Mouse (Mus musculus) gastrocnemius, postnatal 14 days (tissue): Measurements from ENCODE around the gene Tmem91. TPM values are rescaled to one million over a fixed set of nuclear protein-coding genes. Genes with fewer than 3 reads are reported as not detected.

ENCODE experiments used
- DNase-seq: peaks from one replicate; pipeline ENCODE4 v3.0.0; 2021; ENCODE audit warnings: mixed read lengths
- intact Hi-C: fragments of 180-260 bp; cut with DNase I; formaldehyde crosslinking; loops from one replicate; pipeline ENCODE4 v1.15.1; 2025; ENCODE audit warnings: low total_unique reads
- total RNA-seq, 2 experiments: library from RNA; stranded (reverse); gene quantifications; 2 replicates each; pipeline ENCODE4 v1.2.3; 2021

Gene Tmem91
- total RNA-seq, 2 experiments from 2014 or later: 0.35 TPM; not detected in 1

GRCm38 (mm10) chr7:25703793-25704494 is 29.0 kb upstream of the Tmem91 start:
- intact Hi-C loops: no loop called here
- DNase-seq: peak; percentile 7

- intact Hi-C loops: no loop called here
- DNase-seq: no peak
These were observed 27.4 kb upstream of the Tmem91 start for GRCm38 (mm10) chr7:25702350-25702749.

DNA sequence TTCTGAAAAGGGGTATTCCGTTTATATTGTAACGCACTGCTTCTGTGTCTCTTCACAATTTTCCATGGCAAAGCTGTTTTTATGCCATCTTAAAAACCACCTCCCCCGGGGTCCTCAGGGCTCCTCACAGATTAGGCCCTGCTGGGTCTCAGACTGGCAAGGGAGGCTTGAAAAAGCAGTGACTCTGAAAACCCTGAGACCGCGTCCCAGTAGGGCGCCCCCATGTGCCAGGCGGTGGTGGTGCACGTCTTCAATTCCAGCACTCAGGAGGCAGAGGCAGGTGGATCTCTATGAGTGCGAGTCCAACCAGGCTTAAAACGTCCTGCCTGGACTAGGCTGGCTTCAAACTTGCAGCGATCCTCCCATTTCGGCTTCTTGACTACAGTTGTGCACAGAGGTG is 25.8 kb upstream of the Tmem91 start:
- intact Hi-C loops: no loop called here
- DNase-seq: no peak

DNA sequence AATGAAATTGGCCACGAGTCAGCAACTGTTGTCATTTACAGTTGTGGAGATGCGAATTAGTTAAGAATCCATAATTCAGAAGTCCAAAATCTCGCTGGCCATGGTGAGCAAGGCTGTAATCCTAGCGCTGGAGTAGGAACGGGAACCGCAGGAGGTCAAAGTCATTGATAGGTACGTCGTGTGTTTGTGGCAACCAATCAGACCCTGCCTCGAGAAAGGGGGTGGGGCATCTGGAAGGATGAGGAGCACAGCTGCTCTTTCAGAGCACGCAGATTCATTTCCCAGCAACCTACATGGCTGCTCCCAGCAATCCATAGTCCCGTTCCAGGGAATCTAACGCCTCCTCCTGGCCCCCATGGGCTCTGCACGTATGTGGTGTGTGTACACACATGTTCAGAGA is 24.9 kb upstream of the Tmem91 start:
- intact Hi-C loops: no loop called here
- DNase-seq: no peak

DNA sequence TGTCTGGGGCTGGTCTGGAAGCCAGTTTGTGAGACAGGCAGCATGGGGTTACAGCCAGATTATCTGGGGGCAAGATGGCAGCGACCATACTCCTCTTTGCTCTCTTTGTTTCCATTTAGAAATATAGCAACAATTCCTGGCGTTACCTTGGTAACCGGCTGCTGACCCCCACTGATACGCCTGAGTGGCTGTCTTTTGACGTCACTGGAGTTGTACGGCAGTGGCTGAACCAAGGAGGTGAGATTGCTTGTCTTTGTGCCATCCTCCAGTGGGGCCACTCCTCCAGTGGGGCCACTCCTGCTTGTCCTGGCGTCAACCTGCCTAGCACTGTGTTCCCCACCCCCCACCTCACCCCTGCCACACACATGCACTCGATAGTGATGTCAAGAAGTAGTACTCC is 19.1 kb upstream of the Tmem91 start:
- DNase-seq: no peak
- intact Hi-C loops: no loop called here

DNA sequence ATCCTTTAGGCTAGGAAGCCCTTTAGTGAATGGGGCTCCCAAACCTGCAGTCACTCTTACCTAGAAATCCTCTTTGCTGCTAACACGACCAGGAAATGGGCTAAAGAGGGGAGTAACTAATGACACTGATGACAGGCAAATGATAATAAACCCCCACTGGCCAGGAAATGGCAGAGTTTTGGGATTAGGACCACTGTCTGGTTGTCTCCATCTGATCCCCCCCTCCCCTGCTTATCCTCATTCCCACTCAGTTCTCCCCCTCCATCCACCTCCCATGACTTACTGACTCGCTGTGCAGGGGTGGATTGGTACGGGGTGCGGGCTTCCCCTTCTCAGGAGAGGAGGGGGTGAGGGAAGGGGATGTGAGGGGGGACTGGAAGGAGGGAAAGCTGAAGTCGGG is 15.1 kb upstream of the Tmem91 start:
- no peak for DNase-seq
- intact Hi-C loops: no loop called here

DNA sequence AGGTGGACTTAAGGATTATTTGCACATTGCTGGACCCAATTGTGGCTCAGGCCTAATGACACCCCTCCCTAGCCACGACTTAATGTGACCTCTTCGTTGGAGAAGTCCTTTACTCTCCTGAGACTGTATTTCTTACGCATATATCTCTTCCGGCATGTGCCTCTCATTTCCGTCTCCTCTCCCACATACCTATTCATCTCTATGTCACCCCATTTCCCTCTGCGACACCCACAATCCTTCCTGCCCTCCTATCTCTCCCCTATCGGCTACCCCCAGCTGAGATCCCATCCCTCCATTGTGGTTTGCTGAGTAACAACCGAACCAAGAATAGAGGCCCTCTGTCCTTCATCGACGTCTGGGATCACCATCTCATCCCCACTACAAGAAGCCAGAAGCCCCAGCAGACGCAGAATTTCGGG is 14.6 kb upstream of the Tmem91 start:
- DNase-seq: no peak
- intact Hi-C loops: no loop called here

- intact Hi-C loops: no loop called here
- DNase-seq: peak; percentile 80
These were observed 14.0 kb upstream of the Tmem91 start for GRCm38 (mm10) chr7:25688810-25689586.

GRCm38 (mm10) chr7:25687811-25688401 is 12.9 kb upstream of the Tmem91 start:
- DNase-seq: peak; percentile 52
- intact Hi-C loops: no loop called here

DNA sequence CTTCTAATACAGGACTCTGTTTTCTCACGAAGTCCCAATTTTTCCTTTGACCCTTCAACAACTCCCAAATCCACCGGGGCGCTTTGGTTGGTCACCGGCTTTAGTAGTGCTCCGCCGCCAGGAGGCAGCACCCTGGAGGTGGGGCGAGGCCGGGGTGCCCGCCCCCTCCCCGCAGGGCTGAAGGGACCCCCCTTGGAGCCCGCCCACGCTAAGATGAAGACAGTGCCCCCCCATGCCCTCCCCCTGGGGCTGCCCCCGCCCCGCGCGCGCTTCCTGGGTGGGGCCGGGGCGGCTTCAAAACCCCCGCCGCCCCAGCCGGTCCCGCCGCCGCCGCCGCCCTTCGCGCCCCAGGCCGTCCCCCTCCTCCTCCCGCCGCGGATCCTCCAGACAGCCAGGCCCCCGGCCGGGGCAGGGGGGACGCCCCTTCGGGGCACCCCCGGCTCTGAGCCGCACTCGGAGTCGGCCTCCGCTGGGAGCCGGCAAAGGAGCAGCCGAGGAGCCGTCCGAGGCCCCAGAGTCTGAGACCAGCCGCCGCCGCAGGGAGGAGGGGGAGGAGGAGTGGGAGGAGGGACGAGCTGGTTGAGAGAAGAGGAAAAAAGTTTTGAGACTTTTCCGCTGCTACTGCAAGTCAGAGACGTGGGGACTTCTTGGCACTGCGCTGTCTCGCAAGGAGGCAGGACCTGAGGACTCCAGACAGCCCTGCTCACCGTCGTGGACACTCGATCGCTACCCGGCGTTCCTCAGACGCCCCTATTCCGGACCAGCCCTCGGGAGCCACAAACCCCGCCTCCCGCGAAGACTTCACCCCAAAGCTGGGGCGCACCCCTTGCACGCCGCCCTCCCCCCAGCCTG is 11.9 kb upstream of the Tmem91 start, which contains the start of gene Tgfb1:
Tgfb1 (plus strand) TSS at position 323 of the 852 bp plus-strand sequence.
- intact Hi-C loops: no loop called here
- peak; percentile 83 for DNase-seq

GRCm38 (mm10) chr7:25685926-25686470 is 11.0 kb upstream of the Tmem91 start:
- no peak for DNase-seq
- intact Hi-C loops: no loop called here

DNA sequence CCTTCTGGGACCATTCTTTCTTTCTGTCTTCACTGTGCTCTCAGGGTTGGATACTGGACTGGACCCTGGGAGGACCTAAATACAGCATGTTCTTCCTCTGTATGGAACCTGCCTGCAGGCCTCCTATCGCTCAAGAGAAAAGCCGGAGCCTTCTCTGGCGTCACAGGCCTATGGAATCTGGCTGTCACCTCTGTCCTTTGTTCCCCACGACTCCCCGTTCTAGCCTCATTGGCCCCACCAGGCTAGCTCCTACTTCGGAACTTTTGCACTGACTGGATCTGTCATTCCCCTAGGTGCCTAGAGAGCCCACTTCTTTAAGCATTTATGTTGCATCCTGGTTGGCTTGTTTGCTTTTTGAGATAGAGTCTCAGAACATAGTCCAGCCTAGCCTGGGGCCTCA is 9.7 kb upstream of the Tmem91 start:
- intact Hi-C loops: no loop called here
- no peak for DNase-seq

GRCm38 (mm10) chr7:25683474-25684180 is 8.7 kb upstream of the Tmem91 start:
- DNase-seq: no peak
- intact Hi-C loops: no loop called here

- intact Hi-C loops: no loop called here
- DNase-seq: no peak
These were observed 6.6 kb upstream of the Tmem91 start for GRCm38 (mm10) chr7:25681341-25682231.

DNA sequence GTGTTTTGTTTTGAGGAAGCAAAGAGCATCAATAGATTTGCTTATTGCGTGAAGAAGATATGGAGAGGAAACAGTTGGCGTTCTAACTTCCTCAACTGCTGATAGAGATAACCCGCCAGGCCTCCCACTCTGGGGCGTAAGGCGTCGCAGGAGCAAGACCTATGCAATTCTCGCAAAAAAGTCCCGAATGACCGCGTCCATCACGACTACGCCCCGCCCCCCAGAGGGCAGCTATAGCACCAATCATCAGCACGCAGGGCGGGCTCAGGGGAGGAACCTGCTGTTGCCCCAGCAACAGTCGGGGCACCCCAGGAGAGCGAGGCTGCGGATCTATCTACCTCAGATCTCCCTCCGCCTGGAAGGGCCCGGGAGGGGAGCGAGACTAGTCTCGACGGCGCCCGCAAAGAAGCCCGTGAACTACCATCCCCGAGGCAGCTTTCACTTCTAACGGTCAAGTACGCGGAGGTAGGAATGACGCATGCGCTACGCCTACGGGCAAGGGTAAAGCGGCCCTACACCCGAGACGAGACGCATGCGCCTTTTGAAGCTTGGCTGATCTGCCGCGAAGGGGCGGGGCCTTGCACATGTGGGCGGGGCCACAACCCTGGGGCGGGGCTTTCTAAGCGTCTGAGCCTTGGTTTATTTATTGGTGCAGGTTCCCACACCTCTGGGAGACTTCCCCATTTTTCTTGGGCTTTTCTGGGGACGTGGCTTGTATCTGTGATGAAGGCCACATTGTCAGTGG is 5.7 kb upstream of the Tmem91 start, which contains the start of gene B9d2:
B9d2 (plus strand) TSS at position 267 of the 745 bp plus-strand sequence.
- peak; percentile 94 for DNase-seq
- intact Hi-C loops: no loop called here

DNA sequence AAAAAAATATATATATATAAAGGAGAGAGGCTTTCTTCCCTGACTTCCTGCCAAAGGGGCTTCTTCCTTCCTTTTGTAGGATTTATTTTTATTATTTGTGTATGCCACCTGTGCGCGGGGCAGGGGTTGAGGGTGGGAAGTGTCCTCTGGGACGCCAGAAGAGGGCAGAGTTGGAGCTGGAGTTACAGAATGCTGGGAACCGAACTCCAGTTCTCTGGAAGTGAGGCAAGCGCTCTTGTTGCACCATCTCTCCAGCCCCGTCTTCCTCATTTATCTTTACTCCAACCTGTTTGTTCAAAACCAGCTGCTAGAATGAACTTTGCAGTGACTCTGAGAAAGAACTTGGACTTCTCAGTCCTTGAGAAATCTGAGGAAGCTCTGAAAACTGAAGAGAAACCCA is 5.0 kb upstream of the Tmem91 start:
- no peak for DNase-seq
- intact Hi-C loops: no loop called here

- intact Hi-C loops: no loop called here
- no peak for DNase-seq
These were observed 2.0 kb upstream of the Tmem91 start for GRCm38 (mm10) chr7:25677013-25677412.
